30 mouse cellular contexts compared by ENCODE assay signal in the genomic region with DNA sequence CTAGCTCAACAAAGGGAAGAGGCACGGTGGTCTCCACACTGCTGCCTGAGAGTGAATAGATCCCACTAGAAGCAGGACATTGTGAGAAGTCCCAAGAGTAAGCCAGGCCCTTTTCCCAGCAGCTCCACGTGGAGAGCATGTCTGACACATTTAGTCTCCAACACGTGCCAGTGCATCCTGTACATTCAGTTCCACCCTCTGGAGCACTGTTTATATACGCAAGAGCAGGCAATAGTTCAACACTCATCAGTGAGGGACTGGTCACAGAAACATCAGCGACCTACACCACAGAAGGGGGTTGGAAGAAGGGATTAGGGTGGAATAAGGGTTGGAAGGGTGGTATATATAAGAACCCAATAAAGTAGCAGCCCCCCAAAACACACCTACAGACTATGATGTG.
"Had no signal": no experiment of that assay in that cellular context is flagged by ENCODE, and none has a peak within 500 bp of the region (broad histone marks: within the 10 kb centered on the region; RNA-seq: fewer than 3 reads in every experiment).

No protein-coding gene starts in this region.

- H3K9ac ChIP-seq: limb, embryonic 12.5 days; limb, embryonic 13.5 days; limb, embryonic 15.5 days; liver, embryonic 12.5 days; liver, embryonic 13.5 days; liver, embryonic 14.5 days; liver, embryonic 15.5 days; liver, postnatal 0 days; lung, embryonic 14.5 days; lung, embryonic 15.5 days; midbrain, embryonic 12.5 days; midbrain, embryonic 13.5 days; midbrain, embryonic 15.5 days; neural tube, embryonic 12.5 days had no signal

- H3K27me3 ChIP-seq: limb, embryonic 12.5 days; limb, embryonic 13.5 days; limb, embryonic 15.5 days; liver, embryonic 12.5 days; liver, embryonic 13.5 days; liver, embryonic 15.5 days; lung, embryonic 15.5 days; midbrain, embryonic 12.5 days; midbrain, embryonic 13.5 days; midbrain, embryonic 15.5 days; neural tube, embryonic 12.5 days had no signal

- H3K4me3 ChIP-seq: left cerebral cortex, adult 2 months; limb, embryonic 10.5 days; limb, embryonic 12.5 days; limb, embryonic 13.5 days; limb, embryonic 15.5 days; liver, embryonic 12.5 days; liver, embryonic 13.5 days; liver, embryonic 15.5 days; lung, embryonic 15.5 days; megakaryocyte, embryonic 14.5 days; midbrain, embryonic 10.5 days; midbrain, embryonic 12.5 days; midbrain, embryonic 13.5 days; midbrain, embryonic 15.5 days; myocyte; neural tube, embryonic 12.5 days had no signal

- H3K4me1 ChIP-seq: limb, embryonic 10.5 days; limb, embryonic 12.5 days; liver, embryonic 12.5 days; liver, embryonic 13.5 days; liver, embryonic 15.5 days; lung, embryonic 15.5 days; midbrain, embryonic 10.5 days; midbrain, embryonic 12.5 days; midbrain, embryonic 13.5 days; midbrain, embryonic 15.5 days; neural tube, embryonic 12.5 days had no signal

- H3K36me3 ChIP-seq: limb, embryonic 10.5 days; limb, embryonic 12.5 days; limb, embryonic 15.5 days; liver, embryonic 12.5 days; liver, embryonic 13.5 days; liver, embryonic 15.5 days; midbrain, embryonic 10.5 days; midbrain, embryonic 12.5 days; midbrain, embryonic 15.5 days; neural tube, embryonic 12.5 days had no signal

- H3K27ac ChIP-seq: left cerebral cortex, adult 2 months; limb, embryonic 10.5 days; limb, embryonic 12.5 days; limb, embryonic 13.5 days; limb, embryonic 15.5 days; liver, embryonic 12.5 days; liver, embryonic 13.5 days; liver, embryonic 14.5 days; liver, embryonic 15.5 days; lung, embryonic 15.5 days; macrophage; midbrain, embryonic 10.5 days; midbrain, embryonic 12.5 days; midbrain, embryonic 13.5 days; midbrain, embryonic 15.5 days; neural tube, embryonic 12.5 days had no signal

- H3K4me2 ChIP-seq: limb, embryonic 12.5 days; limb, embryonic 13.5 days; limb, embryonic 15.5 days; liver, embryonic 11.5 days; liver, embryonic 12.5 days; liver, embryonic 13.5 days; liver, embryonic 15.5 days; lung, embryonic 14.5 days; lung, embryonic 15.5 days; midbrain, embryonic 11.5 days; midbrain, embryonic 12.5 days; midbrain, embryonic 13.5 days; midbrain, embryonic 15.5 days; neural tube, embryonic 12.5 days had no signal

- H3K9me3 ChIP-seq: limb, embryonic 10.5 days; limb, embryonic 12.5 days; limb, embryonic 13.5 days; limb, embryonic 15.5 days; liver, embryonic 12.5 days; liver, embryonic 13.5 days; liver, embryonic 15.5 days; lung, embryonic 15.5 days; megakaryocyte, embryonic 14.5 days; midbrain, embryonic 10.5 days; midbrain, embryonic 12.5 days; midbrain, embryonic 13.5 days; midbrain, embryonic 15.5 days; neural tube, embryonic 12.5 days had no signal

- DNase-seq: left cerebral cortex, postnatal 4 days; liver; liver, embryonic 13.5 days; liver, postnatal 0 days; lung, adult 2 months; lung, embryonic 14.5 days; lung, postnatal 10 days; lung, postnatal 14 days; lung, postnatal 4 days; midbrain, embryonic 14.5 days had no signal

- ATAC-seq: liver, embryonic 12.5 days; liver, postnatal 0 days; midbrain, embryonic 13.5 days; midbrain, embryonic 15.5 days; midbrain, embryonic 16.5 days had no signal
